Mouse (Mus musculus): ENCODE results near the gene Atp6v1a.

Gene Atp6v1a

GRCm38 (mm10) chr16:44061341-44061740, 78.2 kb downstream of the Atp6v1a start:
- DNase-seq (ENCODE audit: low spot score) = no peak

GRCm38 (mm10) chr16:44060604-44061286, 78.8 kb downstream of the Atp6v1a start:
- DNase-seq (ENCODE audit: low spot score) = no peak

- DNase-seq (ENCODE audit: low spot score) = peak; percentile 82
Observed at GRCm38 (mm10) chr16:44058745-44059144, 80.8 kb downstream of the Atp6v1a start.

GRCm38 (mm10) chr16:44055766-44056165, 83.7 kb downstream of the Atp6v1a start:
- no peak for DNase-seq (ENCODE audit: low spot score)

GRCm38 (mm10) chr16:44053265-44053664, 86.2 kb downstream of the Atp6v1a start:
- no peak for DNase-seq (ENCODE audit: low spot score)

GRCm38 (mm10) chr16:44052390-44052789, 87.1 kb downstream of the Atp6v1a start:
- DNase-seq (ENCODE audit: low spot score) = no peak

- DNase-seq (ENCODE audit: low spot score) = no peak
Observed at GRCm38 (mm10) chr16:44050139-44050538, 89.4 kb downstream of the Atp6v1a start.

GRCm38 (mm10) chr16:44039112-44039511, 100.4 kb downstream of the Atp6v1a start:
- DNase-seq (ENCODE audit: low spot score) = no peak

Data from layer of hippocampus, adult 9-10 months (tissue).